Mouse (Mus musculus): ENCODE measurements at regions not wholly inside any gene's neighbourhood (a gene's known extent, or its start where the extent isn't known, plus 50 kb on each side); places are given as distances from the start of the nearest gene placed in this dataset.

DNA sequence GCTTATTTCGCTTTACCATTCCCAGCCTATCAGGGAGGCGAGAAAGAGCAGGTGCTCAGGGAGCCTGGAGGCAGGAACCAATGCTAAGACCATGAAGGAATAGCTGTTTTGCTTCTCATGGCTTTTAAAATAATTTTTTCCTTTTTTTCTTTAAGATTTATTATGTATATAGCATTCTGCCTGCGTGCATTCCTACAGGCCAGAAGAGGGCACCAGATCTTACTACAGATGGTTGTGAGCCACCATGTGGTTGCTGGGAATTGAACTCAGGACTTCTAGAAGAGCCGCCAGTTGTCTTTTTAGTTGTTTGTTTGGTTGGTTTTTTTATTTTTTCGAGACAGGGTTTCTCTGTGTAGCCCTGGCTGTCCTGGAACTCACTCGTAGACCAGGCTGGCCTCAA lies 113.6 kb upstream of the Armc2 start:
- Histone ChIP-seq H3K4me1 (ENCODE audit: control insufficient read depth, insufficient read depth, low read length) (no peaks in the 10 kb centered on the region), H3K9me3 (replicated peaks; ENCODE audit: control insufficient read depth, low read length, poor library complexity, severe bottlenecking) (no peaks in the 10 kb centered on the region), H3K27ac (ENCODE audit: low read length) (no peak overlapping the region), H3K9ac (ENCODE audit: low read depth, low read length) (no peak overlapping the region), H3K27me3 (ENCODE audit: control insufficient read depth, insufficient read depth, low read depth, low read length) (no peaks in the 10 kb centered on the region), H3K4me3 (ENCODE audit: low read depth, low read length) (no peak overlapping the region), H3K36me3 (ENCODE audit: control insufficient read depth, insufficient read depth, low read length) (no peaks in the 10 kb centered on the region), H3K4me2 (ENCODE audit: low read length) (no peak overlapping the region)
- WGBS, result 93% methylated on average over 6 of the region's 6 CpGs
- ATAC-seq, result no peak

DNA sequence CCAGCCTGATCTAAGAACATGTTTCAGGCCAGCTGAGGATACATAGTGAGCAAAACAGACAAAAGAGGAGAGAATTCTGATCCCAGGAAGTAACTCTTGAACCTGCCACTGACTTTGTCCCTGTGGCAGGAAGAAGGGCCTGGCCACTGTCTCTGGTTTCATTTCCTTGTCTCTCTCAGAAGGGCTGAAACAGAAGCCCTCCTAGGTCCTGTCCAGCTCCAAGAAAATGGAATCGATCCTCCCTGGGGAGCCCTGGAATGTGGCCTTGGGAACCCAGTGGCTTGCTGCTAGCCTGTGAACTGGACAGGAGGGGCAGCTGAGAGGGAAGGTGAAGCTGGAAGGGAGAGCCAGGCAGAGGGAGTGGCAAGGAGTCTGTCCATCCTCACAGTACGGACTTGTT lies 113.1 kb upstream of the Armc2 start:
- Histone ChIP-seq H3K9me3 (replicated peaks; ENCODE audit: control insufficient read depth, low read length, poor library complexity, severe bottlenecking) (no peaks in the 10 kb centered on the region), H3K4me2 (ENCODE audit: low read length) (no peak overlapping the region), H3K27me3 (ENCODE audit: control insufficient read depth, insufficient read depth, low read depth, low read length) (no peaks in the 10 kb centered on the region), H3K4me1 (ENCODE audit: control insufficient read depth, insufficient read depth, low read length) (no peaks in the 10 kb centered on the region), H3K36me3 (ENCODE audit: control insufficient read depth, insufficient read depth, low read length) (no peaks in the 10 kb centered on the region), H3K4me3 (ENCODE audit: low read depth, low read length) (no peak overlapping the region), H3K27ac (ENCODE audit: low read length) (no peak overlapping the region), H3K9ac (ENCODE audit: low read depth, low read length) (no peak overlapping the region)
- 88% methylated on average over 2 of the region's 2 CpGs for WGBS
- no peak for ATAC-seq

DNA sequence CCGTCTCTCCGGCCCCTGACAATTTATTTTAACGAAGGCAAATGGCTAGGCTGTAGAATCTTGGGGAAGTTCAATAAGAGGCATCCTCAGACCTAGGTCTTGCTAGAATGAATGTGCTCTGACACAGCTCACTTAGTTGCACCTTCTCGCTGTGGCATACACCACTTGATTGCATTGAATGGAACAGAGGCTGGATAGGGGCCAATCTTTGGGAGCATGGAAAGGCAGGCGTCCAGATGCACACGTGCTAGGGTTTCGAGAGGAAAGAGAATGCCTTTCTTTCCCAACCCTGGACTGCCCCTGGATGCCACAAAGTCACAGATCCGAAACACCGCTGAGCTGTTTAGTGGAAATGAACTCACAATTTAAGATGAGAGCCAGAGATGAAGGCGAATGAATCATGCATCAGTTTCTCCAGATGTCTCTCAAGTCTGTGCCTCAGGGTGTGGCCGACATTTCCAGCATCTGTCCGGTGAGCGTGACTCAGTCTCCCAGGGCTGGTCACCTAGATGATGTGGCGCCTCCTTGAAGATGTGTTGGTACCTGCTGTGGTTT lies 109.7 kb upstream of the Armc2 start:
- Histone ChIP-seq H3K9ac (ENCODE audit: low read depth, low read length) (no peak overlapping the region), H3K9me3 (replicated peaks; ENCODE audit: control insufficient read depth, low read length, poor library complexity, severe bottlenecking) (no peaks in the 10 kb centered on the region), H3K4me2 (ENCODE audit: low read length) (no peak overlapping the region), H3K27me3 (ENCODE audit: control insufficient read depth, insufficient read depth, low read depth, low read length) (no peaks in the 10 kb centered on the region), H3K4me1 (ENCODE audit: control insufficient read depth, insufficient read depth, low read length) (no peaks in the 10 kb centered on the region), H3K4me3 (ENCODE audit: low read depth, low read length) (no peak overlapping the region), H3K27ac (ENCODE audit: low read length) (no peak overlapping the region), H3K36me3 (ENCODE audit: control insufficient read depth, insufficient read depth, low read length) (no peaks in the 10 kb centered on the region)
- 91% methylated on average over 14 of the region's 14 CpGs for WGBS
- no peak for ATAC-seq

DNA sequence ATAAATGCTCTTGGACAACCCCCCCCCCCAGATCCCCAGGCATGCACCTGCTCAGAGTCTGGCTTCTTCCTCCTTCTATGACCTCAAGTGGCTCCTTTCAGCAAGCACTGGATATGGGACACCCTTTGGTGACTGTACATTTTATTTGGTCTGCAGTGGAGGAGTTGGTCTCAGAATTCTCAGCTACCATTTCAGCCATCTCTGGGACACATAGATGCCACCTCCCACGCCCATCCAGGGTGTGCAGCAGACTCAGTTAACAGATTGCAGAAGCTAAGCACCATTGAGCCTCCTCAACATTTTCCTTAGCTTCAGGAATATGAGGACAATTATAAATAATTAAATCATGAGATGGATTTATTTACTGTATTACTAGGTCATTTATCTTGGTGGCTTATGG lies 108.6 kb upstream of the Armc2 start:
- no peak overlapping the region for H3K9ac ChIP-seq (ENCODE audit: low read depth, low read length)
- no peak for ATAC-seq
- no peaks in the 10 kb centered on the region for H3K9me3 ChIP-seq (replicated peaks; ENCODE audit: control insufficient read depth, low read length, poor library complexity, severe bottlenecking)
- H3K4me3 ChIP-seq (ENCODE audit: low read depth, low read length), result no peak overlapping the region
- WGBS, result 72% methylated on average over 1 of the region's 1 CpGs
- H3K36me3 ChIP-seq (ENCODE audit: control insufficient read depth, insufficient read depth, low read length), result no peaks in the 10 kb centered on the region
- no peak overlapping the region for H3K27ac ChIP-seq (ENCODE audit: low read length)
- H3K27me3 ChIP-seq (ENCODE audit: control insufficient read depth, insufficient read depth, low read depth, low read length), result no peaks in the 10 kb centered on the region
- no peak overlapping the region for H3K4me2 ChIP-seq (ENCODE audit: low read length)
- H3K4me1 ChIP-seq (ENCODE audit: control insufficient read depth, insufficient read depth, low read length), result no peaks in the 10 kb centered on the region

DNA sequence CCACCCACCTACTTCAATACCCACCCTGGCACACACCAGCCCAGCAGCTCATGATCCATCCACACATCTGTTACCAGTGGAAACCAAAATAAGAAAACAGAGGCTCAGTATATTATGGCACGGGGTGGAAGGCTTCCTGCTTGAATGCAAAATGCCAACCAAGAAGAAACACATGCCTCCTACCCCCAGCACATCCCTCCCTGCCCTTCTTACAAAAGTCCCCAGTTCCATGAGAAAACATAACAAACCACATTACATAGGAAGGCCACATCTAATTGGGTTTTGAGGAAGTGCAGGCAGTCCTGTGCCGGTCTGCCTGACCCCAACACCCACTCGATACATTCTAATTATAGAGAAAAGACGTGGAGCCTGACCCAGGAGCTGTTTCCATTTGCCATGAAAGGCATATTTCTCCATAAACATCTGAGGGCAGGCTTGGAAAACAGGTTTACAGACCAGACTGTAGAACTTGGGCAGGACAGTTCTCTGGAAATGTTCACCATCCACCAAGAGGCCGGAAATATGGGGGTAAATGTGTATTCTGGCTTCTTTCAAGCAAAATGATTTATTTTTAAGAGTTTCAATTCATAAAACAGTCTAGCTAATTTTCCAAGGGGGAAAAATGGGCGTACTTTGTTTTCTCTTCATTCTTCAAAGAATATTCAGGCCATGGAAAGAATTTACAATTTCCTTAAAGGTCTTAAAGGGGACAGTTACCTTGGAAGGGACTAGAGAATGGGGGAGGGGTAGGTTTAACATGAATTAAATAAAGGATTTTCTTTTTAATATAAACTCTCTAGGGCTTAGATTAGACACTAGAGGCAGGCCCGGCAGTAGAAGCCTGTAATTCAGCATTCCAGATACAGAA lies 104.8 kb upstream of the Armc2 start:
- Histone ChIP-seq H3K36me3 (ENCODE audit: control insufficient read depth, insufficient read depth, low read length) (no peaks in the 10 kb centered on the region), H3K4me1 (ENCODE audit: control insufficient read depth, insufficient read depth, low read length) (no peaks in the 10 kb centered on the region), H3K9me3 (replicated peaks; ENCODE audit: control insufficient read depth, low read length, poor library complexity, severe bottlenecking) (no peaks in the 10 kb centered on the region), H3K27me3 (ENCODE audit: control insufficient read depth, insufficient read depth, low read depth, low read length) (no peaks in the 10 kb centered on the region; the same call in 1 of the 2 replicates), H3K4me2 (ENCODE audit: low read length) (no peak overlapping the region), H3K9ac (ENCODE audit: low read depth, low read length) (no peak overlapping the region), H3K27ac (ENCODE audit: low read length) (no peak overlapping the region), H3K4me3 (ENCODE audit: low read depth, low read length) (no peak overlapping the region)
- no peak for ATAC-seq
- WGBS, result 77% methylated on average over 7 of the region's 7 CpGs

DNA sequence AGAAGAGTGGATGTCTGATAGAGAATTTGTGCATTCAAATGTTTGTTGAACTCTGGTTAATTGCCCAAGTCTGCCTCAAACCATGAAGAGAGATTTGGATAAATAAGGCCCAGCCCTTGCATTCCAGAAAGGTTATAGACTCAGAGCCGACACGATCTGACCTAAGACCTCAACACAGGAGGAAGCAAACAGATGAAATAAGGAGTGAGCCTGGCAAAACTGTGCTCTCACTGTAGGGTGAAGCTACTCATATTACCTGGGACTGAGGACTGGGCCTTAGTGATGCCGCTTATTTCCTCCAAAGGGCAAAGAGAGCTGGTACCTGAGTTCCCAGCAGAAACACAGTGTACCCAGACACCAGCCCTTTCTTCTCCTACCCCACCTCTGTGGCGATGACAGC lies 103.7 kb upstream of the Armc2 start:
- no peak overlapping the region for H3K4me3 ChIP-seq (ENCODE audit: low read depth, low read length)

DNA sequence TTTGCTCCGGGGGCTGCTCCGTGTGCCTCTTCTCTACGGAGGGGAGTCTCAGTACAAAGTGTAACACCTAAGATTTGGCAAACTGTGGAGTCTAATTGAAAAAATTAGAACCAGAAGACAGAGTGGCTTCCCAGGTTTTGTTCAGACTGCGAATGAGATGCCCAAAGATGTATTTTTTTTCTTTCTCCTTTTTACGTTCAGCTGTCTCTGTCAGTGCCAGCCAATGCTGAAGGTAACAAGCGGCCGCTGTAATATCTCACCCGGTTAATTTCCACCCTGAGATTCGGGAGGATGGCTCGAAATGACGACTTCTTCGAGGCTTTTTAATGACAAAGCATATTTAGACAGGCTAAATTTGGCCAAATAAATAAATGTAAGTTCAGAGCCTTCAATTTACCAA lies 101.1 kb upstream of the Armc2 start:
- Histone ChIP-seq H3K4me3 (ENCODE audit: low read depth, low read length) (no peak overlapping the region), H3K9me3 (replicated peaks; ENCODE audit: control insufficient read depth, low read length, poor library complexity, severe bottlenecking) (no peaks in the 10 kb centered on the region), H3K4me1 (ENCODE audit: control insufficient read depth, insufficient read depth, low read length) (no peaks in the 10 kb centered on the region), H3K4me2 (ENCODE audit: low read length) (no peak overlapping the region), H3K27ac (ENCODE audit: low read length) (no peak overlapping the region), H3K36me3 (ENCODE audit: control insufficient read depth, insufficient read depth, low read length) (no peaks in the 10 kb centered on the region), H3K9ac (ENCODE audit: low read depth, low read length) (no peak overlapping the region), H3K27me3 (ENCODE audit: control insufficient read depth, insufficient read depth, low read depth, low read length) (no peaks in the 10 kb centered on the region; the same call in 1 of the 2 replicates)
- 83% methylated on average over 12 of the region's 12 CpGs for WGBS
- no peak for ATAC-seq

More for the DNA sequence above, 103.7 kb upstream of the Armc2 start:
- Histone ChIP-seq H3K27ac (ENCODE audit: low read length) (no peak overlapping the region), H3K27me3 (ENCODE audit: control insufficient read depth, insufficient read depth, low read depth, low read length) (no peaks in the 10 kb centered on the region; the same call in 1 of the 2 replicates), H3K4me2 (ENCODE audit: low read length) (no peak overlapping the region), H3K4me1 (ENCODE audit: control insufficient read depth, insufficient read depth, low read length) (no peaks in the 10 kb centered on the region), H3K36me3 (ENCODE audit: control insufficient read depth, insufficient read depth, low read length) (no peaks in the 10 kb centered on the region), H3K9me3 (replicated peaks; ENCODE audit: control insufficient read depth, low read length, poor library complexity, severe bottlenecking) (no peaks in the 10 kb centered on the region), H3K9ac (ENCODE audit: low read depth, low read length) (no peak overlapping the region)
- WGBS, result 71% methylated on average over 4 of the region's 4 CpGs
- no peak for ATAC-seq

DNA sequence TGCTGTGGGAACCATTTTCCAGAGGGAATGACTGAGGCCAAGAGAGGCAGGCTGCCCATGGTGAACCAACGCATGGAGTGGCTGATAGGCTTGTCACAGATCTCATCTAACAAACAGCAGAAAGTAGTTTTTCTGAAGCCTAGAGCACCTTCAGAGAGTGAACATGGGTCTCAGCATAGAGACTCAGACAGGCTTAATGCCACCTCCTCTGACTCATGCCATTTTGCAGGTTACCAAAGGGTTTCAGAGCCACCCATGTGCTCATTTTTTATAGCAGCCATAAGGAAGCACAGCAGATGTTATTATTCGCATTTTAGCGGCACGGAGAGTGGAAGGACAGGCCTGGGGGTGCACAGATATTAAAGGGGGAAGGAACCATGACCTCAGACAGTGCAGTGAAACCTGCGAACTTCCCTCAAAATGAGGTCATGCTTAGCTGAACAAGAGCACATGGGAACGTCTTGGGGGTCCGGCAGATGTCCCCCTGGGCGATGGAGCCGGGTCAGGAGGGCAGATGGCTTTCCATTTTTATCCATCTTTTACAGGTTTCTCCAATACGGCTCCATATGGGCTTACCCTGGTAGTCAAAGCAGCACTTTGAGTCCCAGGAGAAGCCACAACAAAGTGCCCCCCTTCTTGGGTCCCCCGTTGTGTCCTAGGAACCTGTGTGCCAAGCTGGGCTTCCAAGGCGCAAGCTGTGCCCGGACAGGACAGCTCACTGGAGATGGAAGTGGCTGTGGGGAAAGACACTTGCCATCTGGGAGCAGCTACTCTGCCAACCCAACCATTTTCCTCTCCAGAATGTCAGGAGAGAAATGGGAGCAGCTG lies 100.3 kb upstream of the Armc2 start:
- Histone ChIP-seq H3K9me3 (replicated peaks; ENCODE audit: control insufficient read depth, low read length, poor library complexity, severe bottlenecking) (peaks cover under 1% of the 10 kb centered on the region; the same call in 1 of the 2 replicates), H3K9ac (ENCODE audit: low read depth, low read length) (no peak overlapping the region), H3K4me1 (ENCODE audit: control insufficient read depth, insufficient read depth, low read length) (no peaks in the 10 kb centered on the region), H3K27ac (ENCODE audit: low read length) (no peak overlapping the region), H3K4me2 (ENCODE audit: low read length) (no peak overlapping the region), H3K27me3 (ENCODE audit: control insufficient read depth, insufficient read depth, low read depth, low read length) (no peaks in the 10 kb centered on the region; the same call in 1 of the 2 replicates), H3K4me3 (ENCODE audit: low read depth, low read length) (no peak overlapping the region), H3K36me3 (ENCODE audit: control insufficient read depth, insufficient read depth, low read length) (no peaks in the 10 kb centered on the region)
- 88% methylated on average over 13 of the region's 13 CpGs for WGBS
- no peak for ATAC-seq

DNA sequence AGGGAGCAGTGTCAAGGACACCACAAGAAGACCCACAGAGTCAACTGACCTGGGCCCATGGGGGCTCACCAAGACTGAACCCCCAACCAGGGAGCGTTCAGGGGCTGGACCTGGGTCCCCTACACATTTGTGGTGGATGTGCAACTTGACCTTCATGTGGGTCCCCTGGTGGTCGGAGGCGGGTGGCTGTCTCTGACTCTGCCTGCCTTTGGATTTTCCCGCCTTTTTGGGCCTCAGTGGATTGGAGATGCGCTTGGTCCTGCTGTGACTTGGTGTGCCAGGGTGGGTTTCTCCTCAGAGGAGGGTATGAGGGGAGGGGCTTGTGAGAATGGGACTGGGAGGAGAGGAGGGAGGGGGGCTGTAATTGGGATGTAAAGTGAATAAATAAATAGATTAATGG lies 99.3 kb upstream of the Armc2 start:
- no peak overlapping the region for H3K4me3 ChIP-seq (ENCODE audit: low read depth, low read length)
- H3K4me2 ChIP-seq (ENCODE audit: low read length), result no peak overlapping the region
- no peaks in the 10 kb centered on the region for H3K36me3 ChIP-seq (ENCODE audit: control insufficient read depth, insufficient read depth, low read length)
- H3K27ac ChIP-seq (ENCODE audit: low read length), result no peak overlapping the region
- no peak overlapping the region for H3K9ac ChIP-seq (ENCODE audit: low read depth, low read length)
- no peaks in the 10 kb centered on the region; the same call in 1 of the 2 replicates for H3K27me3 ChIP-seq (ENCODE audit: control insufficient read depth, insufficient read depth, low read depth, low read length)
- no peak for ATAC-seq
- peaks cover 4% of the 10 kb centered on the region; the same call in 1 of the 2 replicates for H3K9me3 ChIP-seq (replicated peaks; ENCODE audit: control insufficient read depth, low read length, poor library complexity, severe bottlenecking)
- WGBS, result 91% methylated on average over 5 of the region's 5 CpGs
- no peaks in the 10 kb centered on the region for H3K4me1 ChIP-seq (ENCODE audit: control insufficient read depth, insufficient read depth, low read length)
